Mouse (Mus musculus): ENCODE measurements around the gene Emc10. TPM values are rescaled to one million over a fixed set of nuclear protein-coding genes. Genes with fewer than 3 reads are reported as not detected.
A peak's percentile ranks its signal among the peaks of the same experiment; 100 is the strongest.

Emc10 gene
- polyA plus RNA-seq, 1 experiment: 252 TPM

- DNase-seq (ENCODE audit: extremely low spot score in 1 of 2, low spot score in 1 of 2): no peak
Measured at GRCm38 (mm10) chr7:44486927-44487575, 9.3 kb downstream of the Emc10 start.

- DNase-seq (ENCODE audit: extremely low spot score in 1 of 2, low spot score in 1 of 2): no peak
Measured at GRCm38 (mm10) chr7:44485572-44486195, 10.6 kb downstream of the Emc10 start.

- peak in 1 of 2 experiments; percentile 92 for DNase-seq (ENCODE audit: extremely low spot score in 1 of 2, low spot score in 1 of 2)
Measured at GRCm38 (mm10) chr7:44484841-44485571, 11.3 kb downstream of the Emc10 start.

- DNase-seq (ENCODE audit: extremely low spot score in 1 of 2, low spot score in 1 of 2): no peak
Measured at GRCm38 (mm10) chr7:44484109-44484508, 12.2 kb downstream of the Emc10 start.

GRCm38 (mm10) chr7:44482836-44483435 lies 13.4 kb downstream of the Emc10 start:
- no peak for DNase-seq (ENCODE audit: extremely low spot score in 1 of 2, low spot score in 1 of 2)

- no peak for DNase-seq (ENCODE audit: extremely low spot score in 1 of 2, low spot score in 1 of 2)
Measured at GRCm38 (mm10) chr7:44475046-44475614, 21.2 kb downstream of the Emc10 start.

- peak; percentile 73 to 74 for DNase-seq (ENCODE audit: extremely low spot score in 1 of 2, low spot score in 1 of 2)
Measured at GRCm38 (mm10) chr7:44474419-44474818, 21.9 kb downstream of the Emc10 start.

- no peak for DNase-seq (ENCODE audit: extremely low spot score in 1 of 2, low spot score in 1 of 2)
Measured at GRCm38 (mm10) chr7:44472961-44473646, 23.2 kb downstream of the Emc10 start.

GRCm38 (mm10) chr7:44472558-44472885 lies 23.8 kb downstream of the Emc10 start:
- no peak for DNase-seq (ENCODE audit: extremely low spot score in 1 of 2, low spot score in 1 of 2)

GRCm38 (mm10) chr7:44471880-44472557 lies 24.3 kb downstream of the Emc10 start:
- DNase-seq (ENCODE audit: extremely low spot score in 1 of 2, low spot score in 1 of 2): no peak

- no peak for DNase-seq (ENCODE audit: extremely low spot score in 1 of 2, low spot score in 1 of 2)
Measured at GRCm38 (mm10) chr7:44470696-44471612, 25.4 kb downstream of the Emc10 start.

- DNase-seq (ENCODE audit: extremely low spot score in 1 of 2, low spot score in 1 of 2): no peak
Measured at GRCm38 (mm10) chr7:44469677-44470675, 26.4 kb downstream of the Emc10 start.

- no peak for DNase-seq (ENCODE audit: extremely low spot score in 1 of 2, low spot score in 1 of 2)
Measured at GRCm38 (mm10) chr7:44468644-44469285, 27.6 kb downstream of the Emc10 start.

- DNase-seq (ENCODE audit: extremely low spot score in 1 of 2, low spot score in 1 of 2): peak; percentile 98 to 99
Measured at GRCm38 (mm10) chr7:44467811-44468411, 28.4 kb downstream of the Emc10 start, which contains the start of gene Josd2. Gene Josd2 (plus strand): TSS chr7:44467980.

- DNase-seq (ENCODE audit: extremely low spot score in 1 of 2, low spot score in 1 of 2): no peak
Measured at GRCm38 (mm10) chr7:44466888-44467311, 29.4 kb downstream of the Emc10 start.

GRCm38 (mm10) chr7:44466006-44466887 lies 30.1 kb downstream of the Emc10 start:
- no peak for DNase-seq (ENCODE audit: extremely low spot score in 1 of 2, low spot score in 1 of 2)

All from frontal cortex, adult 2 months (tissue).